In genomic region chr9:56774231-56774630, GRCm38 (mm10) we compare ENCODE assay signal across 10 mouse cellular contexts. TPM values are rescaled to one million over a fixed set of nuclear protein-coding genes. Genes with fewer than 3 reads are reported as not detected.
A peak's percentile ranks its signal among the peaks of the same experiment; 100 is the strongest.
DNase-seq lines count a peak whose midpoint lies in the region; ATAC-seq and TF ChIP-seq lines count a peak whose summit lies in the region.
"Had no signal": no experiment of that assay in that cellular context is flagged by ENCODE, and none has a peak within 500 bp of the region (broad histone marks: within the 10 kb centered on the region; RNA-seq: fewer than 3 reads in every experiment).

No protein-coding gene starts in this region.

- H3K4me2 ChIP-seq in lung, embryonic 14.5 days: no peak overlapping the region
- H3K4me2 ChIP-seq: heart, embryonic 15.5 days had no signal

- peak; percentile 87 for TF ChIP-seq CTCF in lung, embryonic 14.5 days (IDR thresholded peaks at IDR 0.05; ENCODE audit: low read depth)

- no peaks in the 10 kb centered on the region for H3K36me3 ChIP-seq in lung, embryonic 14.5 days (ENCODE audit: insufficient read depth)
- H3K36me3 ChIP-seq in splenic B cell, adult 2 months (ENCODE audit: control insufficient read depth, insufficient read depth, low read length, poor library complexity, severe bottlenecking): no peaks in the 10 kb centered on the region
- H3K36me3 ChIP-seq: heart, embryonic 15.5 days had no signal

- no peak overlapping the region for H3K4me3 ChIP-seq in lung, embryonic 14.5 days (ENCODE audit: low read depth, low read length)
- H3K4me3 ChIP-seq: heart, embryonic 15.5 days; myocyte had no signal

- no peaks in the 10 kb centered on the region for H3K9me3 ChIP-seq in lung, embryonic 14.5 days (ENCODE audit: low read depth, low read length)
- H3K9me3 ChIP-seq: heart, embryonic 15.5 days had no signal

- no peaks in the 10 kb centered on the region for H3K27me3 ChIP-seq in lung, embryonic 14.5 days (ENCODE audit: insufficient read depth, low read length)
- H3K27me3 ChIP-seq in splenic B cell, adult 2 months (ENCODE audit: control insufficient read depth, insufficient read depth, low read length, poor library complexity, severe bottlenecking): no peaks in the 10 kb centered on the region

- no peak overlapping the region for H3K27ac ChIP-seq in lung, embryonic 14.5 days (ENCODE audit: low read depth)
- H3K27ac ChIP-seq: heart, embryonic 15.5 days had no signal

- WGBS in lung, embryonic 14.5 days: 37% methylated on average over 6 of the region's 6 CpGs

- DNase-seq in adrenal gland, adult 18-20 months (ENCODE audit: low spot score in 2 of 2): peak; percentile 35 to 52
- no peak for DNase-seq in adrenal gland, postnatal 4 days (ENCODE audit: low spot score in 2 of 2)
- peak; percentile 45 for DNase-seq in ovary, postnatal 36 days (ENCODE audit: low spot score)
- no peak for DNase-seq in ovary, adult 18-20 months (ENCODE audit: low spot score)
- peak; percentile 57 to 87 for DNase-seq in cerebellum, postnatal 4 days (ENCODE audit: low spot score in 2 of 2)
- DNase-seq in heart, postnatal 14 days: peak; percentile 31 to 65
- peak; percentile 73 for DNase-seq in lung, embryonic 14.5 days
- DNase-seq in splenic B cell, adult 2 months (ENCODE audit: low read depth, low spot score): peak; percentile 23

- ATAC-seq in lung, embryonic 14.5 days (ENCODE audit: insufficient read depth): peak; percentile 35; the same call in 1 of the 2 replicates

- H3K4me1 ChIP-seq in lung, embryonic 14.5 days (ENCODE audit: insufficient read depth): no peaks in the 10 kb centered on the region
- H3K4me1 ChIP-seq: heart, embryonic 15.5 days had no signal

- no peak overlapping the region for H3K9ac ChIP-seq in lung, embryonic 14.5 days
- H3K9ac ChIP-seq: heart, embryonic 15.5 days had no signal

- intact Hi-C loops in heart, postnatal 14 days (cut with DNase I): no loop called here

RNA-seq across cellular contexts. Expression of gene Lingo1, which starts 22.0 kb away (rescaled TPM):
- 1 to 10 TPM in 1 of 2 experiments, under 1 TPM in 1; 0.70 to 1.5 TPM for total RNA-seq in adrenal gland, adult 18-20 months (2021)
- total RNA-seq in adrenal gland, postnatal 4 days (2021): 1 to 10 TPM; 6.1 to 8.5 TPM
- 1 to 10 TPM; 1.4 TPM for total RNA-seq in heart, postnatal 14 days (2021)
- 4.7 and 4.8 TPM in 2 replicates for polyA plus RNA-seq in lung, embryonic 14.5 days (2014; fragmentation: Nextera tagmentation; extraction: Ambion mirVana)

Comparison
In these comparisons a context has a peak if more than half of its experiments do, and no peak if none do; other contexts are left out.
1. DNase-seq: peak in adrenal gland, adult 18-20 months (2 of 2), ovary, postnatal 36 days (single experiment), cerebellum, postnatal 4 days (2 of 2), heart, postnatal 14 days (2 of 2), lung, embryonic 14.5 days (single experiment) and splenic B cell, adult 2 months (single experiment); none in adrenal gland, postnatal 4 days (0 of 2) and ovary, adult 18-20 months (single experiment).